Mouse (Mus musculus) WW6 (cell line): ENCODE measurements around the gene Ogdh.
A peak's percentile ranks its signal among the peaks of the same experiment; 100 is the strongest.
"Not testable (repeated sequence)": the region's sequence is repeated elsewhere in the genome, so short reads cannot be mapped to it uniquely, and the experiment has no call there.

Source experiments
- DNase-seq: peaks from one replicate; pipeline ENCODE4 v3.0.0-alpha.2; 2013; ENCODE audit warnings: low read depth, low spot score

The Ogdh gene

GRCm38 (mm10) chr11:6291401-6292115, at the start of gene Ogdh:
Gene Ogdh, plus strand, starts transcription at chr11:6291633.
- DNase-seq, result peak; percentile 99

GRCm38 (mm10) chr11:6244707-6245106, 46.7 kb upstream of the Ogdh start:
- DNase-seq, result no peak

GRCm38 (mm10) chr11:6252248-6252647, 39.2 kb upstream of the Ogdh start:
- DNase-seq, result no peak

GRCm38 (mm10) chr11:6252824-6253223, 38.6 kb upstream of the Ogdh start:
- no peak for DNase-seq

GRCm38 (mm10) chr11:6254602-6255001, 36.8 kb upstream of the Ogdh start:
- DNase-seq, result not testable (repeated sequence)

GRCm38 (mm10) chr11:6256490-6257072, 34.9 kb upstream of the Ogdh start:
- DNase-seq, result no peak

- DNase-seq, result no peak
Observed at GRCm38 (mm10) chr11:6259413-6259812, 32.0 kb upstream of the Ogdh start.

GRCm38 (mm10) chr11:6261434-6262082, 29.9 kb upstream of the Ogdh start:
- peak; percentile 67 for DNase-seq

- DNase-seq, result no peak
Observed at GRCm38 (mm10) chr11:6266621-6267020, 24.8 kb upstream of the Ogdh start.

GRCm38 (mm10) chr11:6267320-6268254, 23.8 kb upstream of the Ogdh start, which contains the start of gene Ddx56:
Gene Ddx56, minus strand, starts transcription at chr11:6267772.
- DNase-seq, result peak; percentile 96

GRCm38 (mm10) chr11:6273607-6274006, 17.8 kb upstream of the Ogdh start:
- no peak for DNase-seq

GRCm38 (mm10) chr11:6274387-6275093, 16.9 kb upstream of the Ogdh start, which contains the start of gene Tmed4:
Gene Tmed4, minus strand, starts transcription at chr11:6274870.
- peak; percentile 99 for DNase-seq

GRCm38 (mm10) chr11:6275094-6275484, 16.3 kb upstream of the Ogdh start:
- no peak for DNase-seq

GRCm38 (mm10) chr11:6276466-6276865, 15.0 kb upstream of the Ogdh start:
- no peak for DNase-seq

GRCm38 (mm10) chr11:6282940-6283339, 8.5 kb upstream of the Ogdh start:
- DNase-seq, result no peak

- DNase-seq, result no peak
Observed at GRCm38 (mm10) chr11:6290138-6290537, 1.3 kb upstream of the Ogdh start.

GRCm38 (mm10) chr11:6290883-6291282, 550 bp upstream of the Ogdh start:
- no peak for DNase-seq

GRCm38 (mm10) chr11:6292116-6292987, 919 bp downstream of the Ogdh start:
- DNase-seq, result peak; percentile 87

GRCm38 (mm10) chr11:6292988-6293349, 1.5 kb downstream of the Ogdh start:
- no peak for DNase-seq

GRCm38 (mm10) chr11:6293601-6294000, 2.2 kb downstream of the Ogdh start:
- no peak for DNase-seq
